Mouse (Mus musculus) embryonic facial prominence, embryonic 14.5 days (tissue): ENCODE results near the gene Mrpl41. TPM values are rescaled to one million over a fixed set of nuclear protein-coding genes. Genes with fewer than 3 reads are reported as not detected.

Experiments used
- ATAC-seq: fragments of 200-750 bp; cut with Nextera tagmentation; 2 replicates; pipeline ENCODE4 v1.8.0; 2017; ENCODE audit warnings: low read depth, moderate number of reproducible peaks, moderate TSS enrichment
- DNase-seq: peaks from one replicate; pipeline ENCODE4 v3.0.0-alpha.2; 2015; ENCODE audit warnings: low spot score
- H3K27ac ChIP-seq: fragments of 300-500 bp; sonication (generic); replicated peaks from 2 replicates; pipeline ENCODE4 v1.5.1; 2014; ENCODE audit warnings: low read depth, mild to moderate bottlenecking, low read length, moderate library complexity
- H3K27me3 ChIP-seq: fragments of 300-500 bp; sonication (generic); replicated peaks from 2 replicates; pipeline ENCODE4 v1.6.1; 2014; ENCODE audit warnings: low read length; ENCODE audit not compliant: control insufficient read depth, insufficient read depth
- H3K36me3 ChIP-seq: fragments of 300-500 bp; sonication (generic); 2 replicates; pipeline ENCODE4 v1.6.1; 2014; ENCODE audit warnings: low read length, mixed read lengths; ENCODE audit not compliant: control insufficient read depth, insufficient read depth
- H3K4me1 ChIP-seq: fragments of 300-500 bp; sonication (generic); 2 replicates; pipeline ENCODE4 v1.6.1; 2014; ENCODE audit warnings: antibody characterized with exemption, low read length; ENCODE audit not compliant: control insufficient read depth, insufficient read depth
- H3K4me2 ChIP-seq: fragments of 300-500 bp; sonication (generic); 2 replicates; pipeline ENCODE4 v1.6.1; 2014; ENCODE audit warnings: low read depth, mild to moderate bottlenecking, low read length, moderate library complexity, mixed read lengths
- H3K4me3 ChIP-seq: fragments of 300-500 bp; sonication (generic); 2 replicates; pipeline ENCODE4 v1.5.1; 2014; ENCODE audit warnings: low read depth, mild to moderate bottlenecking, low read length
- H3K9ac ChIP-seq: fragments of 300-500 bp; sonication (generic); 2 replicates; pipeline ENCODE4 v1.6.1; 2014; ENCODE audit warnings: low read depth, mild to moderate bottlenecking, low read length, moderate library complexity, mixed read lengths
- H3K9me3 ChIP-seq: fragments of 300-500 bp; sonication (generic); 2 replicates; pipeline ENCODE4 v1.6.1; 2016; ENCODE audit warnings: low read length; ENCODE audit not compliant: control insufficient read depth
- WGBS: fragments of 180-500 bp; shearing (Covaris S2); extraction: QIAGEN DNeasy Blood & Tissue Kit; methylation state at CpG from one replicate; pipeline ENCODE4 v1.1.7; 2014; 5-methylcytosine and 5-hydroxymethylcytosine counted together
- polyA plus RNA-seq: library from polyadenylated mRNA; unstranded; fragments of >200 nt; fragmentation: Nextera tagmentation; extraction: Ambion mirVana; gene quantifications from 2 replicates; pipeline ENCODE4 v1.2.1, GENCODE M21; 2014

Gene Mrpl41
- polyA plus RNA-seq = 134 and 137 TPM in 2 replicates

GRCm38 (mm10) chr2:24974906-24975703, at the start of gene Mrpl41:
Mrpl41 (minus strand) TSS chr2:24975098.
- under 1% methylated on average over 49 of the region's 64 CpGs for WGBS
- no peaks in the 10 kb centered on the region for H3K9me3 ChIP-seq
- DNase-seq = peak; percentile 99
- H3K4me1 ChIP-seq = peaks cover 6% of the 10 kb centered on the region
- peak within 1 kb of the TSS; percentile 74 for H3K9ac ChIP-seq
- H3K27ac ChIP-seq = peak within 1 kb of the TSS; percentile 93
- ATAC-seq = peak; percentile 99
- H3K36me3 ChIP-seq = peaks cover 29% of the 10 kb centered on the region
- H3K27me3 ChIP-seq = no peaks in the 10 kb centered on the region
- peak within 1 kb of the TSS; percentile 80 for H3K4me3 ChIP-seq
- H3K4me2 ChIP-seq = peak within 1 kb of the TSS; percentile 94

GRCm38 (mm10) chr2:25022678-25023077, 47.8 kb upstream of the Mrpl41 start:
- no peak for DNase-seq
- 96% methylated on average over 1 of the region's 1 CpGs for WGBS

GRCm38 (mm10) chr2:25008250-25008649, 33.4 kb upstream of the Mrpl41 start:
- Histone ChIP-seq H3K27ac (no peak overlapping the region), H3K9ac (no peak overlapping the region), H3K4me2 (no peak overlapping the region), H3K4me3 (no peak overlapping the region), H3K9me3 (no peaks in the 10 kb centered on the region), H3K36me3 (no peaks in the 10 kb centered on the region), H3K4me1 (no peaks in the 10 kb centered on the region), H3K27me3 (no peaks in the 10 kb centered on the region)
- DNase-seq (no peak), ATAC-seq (no peak)

More at GRCm38 (mm10) chr2:25022678-25023077, 47.8 kb upstream of the Mrpl41 start:
- no peaks in the 10 kb centered on the region for H3K9me3 ChIP-seq
- no peaks in the 10 kb centered on the region for H3K27me3 ChIP-seq
- no peak overlapping the region for H3K27ac ChIP-seq
- ATAC-seq = no peak
- H3K4me1 ChIP-seq = no peaks in the 10 kb centered on the region
- H3K4me2 ChIP-seq = no peak overlapping the region
- no peak overlapping the region for H3K4me3 ChIP-seq
- no peak overlapping the region for H3K9ac ChIP-seq
- no peaks in the 10 kb centered on the region for H3K36me3 ChIP-seq

GRCm38 (mm10) chr2:25006767-25007166, 31.9 kb upstream of the Mrpl41 start:
- Histone ChIP-seq H3K36me3 (0 out of 2 replicates have a peak, but pooled peaks cover 4% of the 10 kb centered on the region), H3K4me2 (no peak overlapping the region), H3K4me3 (no peak overlapping the region), H3K27ac (no peak overlapping the region), H3K9ac (no peak overlapping the region), H3K9me3 (no peaks in the 10 kb centered on the region), H3K4me1 (no peaks in the 10 kb centered on the region), H3K27me3 (no peaks in the 10 kb centered on the region)
- no peak for DNase-seq
- WGBS = 89% methylated on average over 1 of the region's 1 CpGs
- ATAC-seq = no peak

- H3K27me3 ChIP-seq = no peaks in the 10 kb centered on the region
- H3K9ac ChIP-seq = no peak overlapping the region
- DNase-seq (peak; percentile 15), ATAC-seq (peak; percentile 68; the same call in 1 of the 2 replicates)
- H3K36me3 ChIP-seq = 0 out of 2 replicates have a peak, but pooled peaks cover 4% of the 10 kb centered on the region
- H3K27ac ChIP-seq = no peak overlapping the region
- H3K4me1 ChIP-seq = no peaks in the 10 kb centered on the region
- H3K4me3 ChIP-seq = no peak overlapping the region
- no peaks in the 10 kb centered on the region for H3K9me3 ChIP-seq
- 77% methylated on average over 9 of the region's 9 CpGs for WGBS
- no peak overlapping the region for H3K4me2 ChIP-seq
Observed at GRCm38 (mm10) chr2:25003946-25004786, 29.3 kb upstream of the Mrpl41 start.

GRCm38 (mm10) chr2:25000544-25001235, 25.8 kb upstream of the Mrpl41 start:
- H3K9me3 ChIP-seq = no peaks in the 10 kb centered on the region
- peak; percentile 31 for DNase-seq
- ATAC-seq = no peak
- no peak overlapping the region for H3K4me2 ChIP-seq
- no peaks in the 10 kb centered on the region for H3K27me3 ChIP-seq
- H3K4me1 ChIP-seq = no peaks in the 10 kb centered on the region
- H3K36me3 ChIP-seq = peaks cover 4% of the 10 kb centered on the region; the same call in 1 of the 2 replicates
- 64% methylated on average over 3 of the region's 3 CpGs for WGBS
- no peak overlapping the region for H3K9ac ChIP-seq
- H3K4me3 ChIP-seq = no peak overlapping the region
- H3K27ac ChIP-seq = no peak overlapping the region

- Histone ChIP-seq H3K27ac (no peak overlapping the region), H3K9ac (no peak overlapping the region), H3K4me3 (no peak overlapping the region), H3K4me2 (no peak overlapping the region), H3K4me1 (no peaks in the 10 kb centered on the region), H3K9me3 (no peaks in the 10 kb centered on the region), H3K36me3 (no peaks in the 10 kb centered on the region; the same call in 1 of the 2 replicates), H3K27me3 (no peaks in the 10 kb centered on the region)
- 93% methylated on average over 2 of the region's 2 CpGs for WGBS
- DNase-seq (no peak), ATAC-seq (no peak)
Observed at GRCm38 (mm10) chr2:24996471-24996870, 21.6 kb upstream of the Mrpl41 start.

GRCm38 (mm10) chr2:24995332-24995731, 20.4 kb upstream of the Mrpl41 start:
- Histone ChIP-seq H3K4me3 (no peak overlapping the region), H3K4me2 (no peak overlapping the region), H3K9ac (no peak overlapping the region), H3K36me3 (no peaks in the 10 kb centered on the region; the same call in 1 of the 2 replicates), H3K9me3 (no peaks in the 10 kb centered on the region), H3K27me3 (no peaks in the 10 kb centered on the region), H3K27ac (no peak overlapping the region), H3K4me1 (no peaks in the 10 kb centered on the region)
- WGBS = 89% methylated on average over 6 of the region's 6 CpGs
- no peak for DNase-seq
- ATAC-seq = no peak
